In genomic region chr6:125377582-125378451, GRCm38 (mm10) we compare ENCODE assay signal across 9 mouse cellular contexts. TPM values are rescaled to one million over a fixed set of nuclear protein-coding genes. Genes with fewer than 3 reads are reported as not detected.
DNase-seq lines count a peak whose midpoint lies in the region; ATAC-seq lines count a peak whose summit lies in the region.
"Had no signal": no experiment of that assay in that cellular context is flagged by ENCODE, and none has a peak within 500 bp of the region (broad histone marks: within the 10 kb centered on the region; RNA-seq: fewer than 3 reads in every experiment).

No protein-coding gene starts in this region.

- WGBS in forebrain, embryonic 11.5 days: 36% methylated on average over 16 of the region's 16 CpGs
- WGBS in forebrain, embryonic 13.5 days: 37% methylated on average over 16 of the region's 16 CpGs
- 36% methylated on average over 16 of the region's 16 CpGs for WGBS in kidney, embryonic 15.5 days

- DNase-seq in forebrain, embryonic 11.5 days (ENCODE audit: low spot score): no peak
- peak; percentile 88 for DNase-seq in adrenal gland, adult 2 months
- peak; percentile 77 to 79 for DNase-seq in heart, adult 18-20 months
- DNase-seq in lung, postnatal 14 days: peak; percentile 82
- DNase-seq in thymus, postnatal 36 days: peak; percentile 89 to 92
- DNase-seq in frontal cortex, postnatal 36 days (ENCODE audit: low spot score in 2 of 2): no peak

- H3K4me1 ChIP-seq in forebrain, embryonic 11.5 days (replicated peaks; ENCODE audit: control insufficient read depth, insufficient read depth, low read length): peaks cover 6% of the 10 kb centered on the region; the same call in 1 of the 2 replicates
- H3K4me1 ChIP-seq in forebrain, embryonic 13.5 days: peaks cover 16% of the 10 kb centered on the region
- peaks cover 45% of the 10 kb centered on the region for H3K4me1 ChIP-seq in kidney, embryonic 15.5 days

- no peak for ATAC-seq in forebrain, embryonic 11.5 days (replicated peaks; ENCODE audit: low FRiP score)
- no peak for ATAC-seq in forebrain, embryonic 13.5 days
- ATAC-seq in kidney, embryonic 15.5 days (replicated peaks; ENCODE audit: low FRiP score): peak; percentile 64

- H3K27me3 ChIP-seq in forebrain, embryonic 11.5 days (ENCODE audit: control insufficient read depth, insufficient read depth, low read length): peaks cover 35% of the 10 kb centered on the region
- peaks cover 59% of the 10 kb centered on the region for H3K27me3 ChIP-seq in forebrain, embryonic 13.5 days
- peaks cover 38% of the 10 kb centered on the region for H3K27me3 ChIP-seq in kidney, embryonic 15.5 days

- no peak overlapping the region for H3K9ac ChIP-seq in forebrain, embryonic 11.5 days (ENCODE audit: low read length)
- H3K9ac ChIP-seq in forebrain, embryonic 13.5 days: no peak overlapping the region
- H3K9ac ChIP-seq in kidney, embryonic 15.5 days: no peak overlapping the region

- H3K9me3 ChIP-seq in forebrain, embryonic 11.5 days (ENCODE audit: control insufficient read depth, low read length): no peaks in the 10 kb centered on the region
- no peaks in the 10 kb centered on the region for H3K9me3 ChIP-seq in forebrain, embryonic 13.5 days (replicated peaks)
- no peaks in the 10 kb centered on the region for H3K9me3 ChIP-seq in kidney, embryonic 15.5 days (replicated peaks)

- 0 out of 2 replicates have a peak overlapping the region, but pooled peaks have one; percentile 15 for H3K4me2 ChIP-seq in forebrain, embryonic 11.5 days (ENCODE audit: low read depth, low read length, severe bottlenecking)
- no peak overlapping the region for H3K4me2 ChIP-seq in forebrain, embryonic 13.5 days
- H3K4me2 ChIP-seq in kidney, embryonic 15.5 days: peak overlapping the region; percentile 93

- no peak overlapping the region for H3K27ac ChIP-seq in forebrain, embryonic 11.5 days (ENCODE audit: low read depth, low read length)
- H3K27ac ChIP-seq in forebrain, embryonic 13.5 days: no peak overlapping the region
- H3K27ac ChIP-seq in kidney, embryonic 15.5 days: peak overlapping the region; percentile 54

- H3K4me3 ChIP-seq in forebrain, embryonic 11.5 days (ENCODE audit: low read depth, low read length): no peak overlapping the region
- H3K4me3 ChIP-seq in forebrain, embryonic 13.5 days: no peak overlapping the region
- no peak overlapping the region for H3K4me3 ChIP-seq in kidney, embryonic 15.5 days (replicated peaks)

- no peaks in the 10 kb centered on the region for H3K36me3 ChIP-seq in forebrain, embryonic 11.5 days (ENCODE audit: control insufficient read depth, insufficient read depth, low read length)
- H3K36me3 ChIP-seq in forebrain, embryonic 13.5 days (ENCODE audit: poor library complexity, severe bottlenecking): no peaks in the 10 kb centered on the region
- H3K36me3 ChIP-seq in kidney, embryonic 15.5 days: no peaks in the 10 kb centered on the region

RNA-seq across cellular contexts. Expression of gene Plekhg6, which starts 2.8 kb away (rescaled TPM):
- polyA plus RNA-seq in forebrain, embryonic 11.5 days (2014; fragmentation: Nextera tagmentation; extraction: Ambion mirVana): 0.12 and 0.19 TPM in 2 replicates
- polyA plus RNA-seq in forebrain, embryonic 13.5 days (2015; fragmentation: Nextera tagmentation; extraction: Ambion mirVana): 0.08 and 0.09 TPM in 2 replicates
- total RNA-seq in adrenal gland, adult 2 months (2021): under 1 TPM in 1 of 2 experiments, not detected in 1; 0.21 TPM
- 0.02 and 0.11 TPM in 2 replicates for polyA plus RNA-seq in adrenal gland, adult 2 months (2012; rRNA removed)
- not detected for total RNA-seq in heart, adult 18-20 months (2021)
- 4.7 and 4.9 TPM in 2 replicates for polyA plus RNA-seq in kidney, embryonic 15.5 days (2015; fragmentation: Nextera tagmentation; extraction: Ambion mirVana)
- total RNA-seq: CH12.LX had no signal

RNA-seq across cellular contexts. Expression of gene Tnfrsf1a, which starts 28.7 kb away (rescaled TPM):
- 24.0 and 25.9 TPM in 2 replicates for polyA plus RNA-seq in forebrain, embryonic 11.5 days (2014; fragmentation: Nextera tagmentation; extraction: Ambion mirVana)
- 12.8 and 13.8 TPM in 2 replicates for polyA plus RNA-seq in forebrain, embryonic 13.5 days (2015; fragmentation: Nextera tagmentation; extraction: Ambion mirVana)
- total RNA-seq in adrenal gland, adult 2 months (2021): 100 to 1,000 TPM; 208 to 308 TPM
- 284 and 368 TPM in 2 replicates for polyA plus RNA-seq in adrenal gland, adult 2 months (2012; rRNA removed)
- 10 to 100 TPM; 47.5 to 50.8 TPM for total RNA-seq in heart, adult 18-20 months (2021)
- polyA plus RNA-seq in kidney, embryonic 15.5 days (2015; fragmentation: Nextera tagmentation; extraction: Ambion mirVana): 73.2 and 83.3 TPM in 2 replicates

RNA-seq across cellular contexts. Expression of gene Scnn1a, which starts 57.4 kb away (rescaled TPM):
- 0.21 and 0.28 TPM in 2 replicates for polyA plus RNA-seq in forebrain, embryonic 11.5 days (2014; fragmentation: Nextera tagmentation; extraction: Ambion mirVana)
- polyA plus RNA-seq in forebrain, embryonic 13.5 days (2015; fragmentation: Nextera tagmentation; extraction: Ambion mirVana): 0.13 and 0.26 TPM in 2 replicates
- 1 to 10 TPM; 1.2 to 1.7 TPM for total RNA-seq in adrenal gland, adult 2 months (2021)
- 1.9 and 2.5 TPM in 2 replicates for polyA plus RNA-seq in adrenal gland, adult 2 months (2012; rRNA removed)
- total RNA-seq in heart, adult 18-20 months (2021): 1 to 10 TPM in 1 of 2 experiments, under 1 TPM in 1; 0.47 to 1.3 TPM
- polyA plus RNA-seq in kidney, embryonic 15.5 days (2015; fragmentation: Nextera tagmentation; extraction: Ambion mirVana): 4.4 and 4.8 TPM in 2 replicates
- total RNA-seq: CH12.LX had no signal

Comparison
In these comparisons a context has a peak if more than half of its experiments do, and no peak if none do; other contexts are left out.
1. DNase-seq: peak in adrenal gland, adult 2 months (single experiment), heart, adult 18-20 months (2 of 2), lung, postnatal 14 days (single experiment) and thymus, postnatal 36 days (2 of 2); none in forebrain, embryonic 11.5 days (single experiment) and frontal cortex, postnatal 36 days (0 of 2).